Mouse (Mus musculus) layer of hippocampus, postnatal 36 days (tissue): ENCODE data around the gene Ccnd3. TPM values are rescaled to one million over a fixed set of nuclear protein-coding genes. Genes with fewer than 3 reads are reported as not detected.
A peak's percentile ranks its signal among the peaks of the same experiment; 100 is the strongest.

Experiments used
- DNase-seq, 2 experiments: peaks; one replicate each; pipeline ENCODE4 v3.0.0; 2022
- total RNA-seq, 2 experiments: library from RNA; stranded (reverse); gene quantifications; 2 replicates each; pipeline ENCODE4 v1.2.3; 2021

Ccnd3 gene
- total RNA-seq, 2 experiments from 2014 or later: 35.2 to 44.3 TPM

DNA sequence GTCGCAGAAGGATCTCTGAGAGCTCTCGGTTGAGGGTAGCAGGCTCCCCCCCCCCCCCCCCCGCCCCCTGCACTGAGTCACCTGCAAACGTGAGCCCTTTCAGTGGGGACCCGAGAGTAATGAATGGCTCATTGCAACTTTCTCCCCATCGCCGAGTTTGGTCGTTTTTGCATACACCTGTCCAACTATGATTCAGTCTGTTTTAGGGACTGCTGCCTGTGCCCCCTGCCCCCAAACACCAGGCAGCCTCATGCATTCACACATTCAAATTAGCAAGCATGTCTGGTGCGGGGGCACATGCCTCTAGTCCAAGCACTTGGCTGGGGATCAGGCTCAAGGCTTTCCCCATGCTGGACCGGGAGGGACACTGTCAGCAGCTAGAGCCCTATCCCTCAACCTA is 49.8 kb downstream of the Ccnd3 start:
- DNase-seq: no peak

DNA sequence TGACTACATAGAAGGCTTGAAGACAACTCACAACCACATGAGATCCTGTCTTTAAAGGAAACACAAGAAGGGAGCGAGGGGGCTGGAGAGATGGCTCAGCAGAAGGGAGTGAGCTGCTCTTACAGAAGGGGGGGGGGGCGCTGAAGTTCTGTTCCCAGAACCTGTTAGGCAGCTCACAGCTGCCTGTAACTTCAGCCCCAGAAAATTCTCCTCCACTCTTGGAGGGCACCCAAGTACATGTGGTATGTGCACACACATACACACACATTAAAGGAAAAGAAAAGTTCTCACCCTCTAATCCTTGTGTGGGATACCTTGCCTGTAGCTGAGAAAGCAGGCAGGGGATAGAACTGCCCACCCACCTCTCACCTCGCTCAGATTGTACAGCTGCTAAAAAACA is 52.3 kb downstream of the Ccnd3 start:
- DNase-seq: no peak

GRCm38 (mm10) chr17:47559726-47560125 is 54.9 kb downstream of the Ccnd3 start:
- no peak for DNase-seq

DNA sequence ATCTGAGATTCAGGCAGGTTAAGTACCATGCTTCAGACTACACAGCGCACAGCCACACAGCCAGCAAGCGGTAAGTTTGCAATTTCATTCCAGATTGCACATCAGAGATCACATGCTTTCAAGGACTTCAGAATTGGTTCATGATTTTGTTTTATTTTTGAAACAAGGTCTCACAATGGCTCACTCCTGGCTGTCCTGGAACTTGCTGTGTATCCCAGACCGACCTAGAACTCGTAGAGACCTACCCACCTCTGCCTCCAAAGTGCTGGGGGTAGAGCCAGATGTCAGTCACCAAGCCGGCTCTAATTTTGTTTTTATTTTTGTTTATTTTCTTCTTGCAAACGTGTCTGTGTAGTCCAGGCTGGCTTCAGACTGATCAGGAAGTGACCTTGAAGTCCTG is 58.0 kb downstream of the Ccnd3 start:
- no peak for DNase-seq

DNA sequence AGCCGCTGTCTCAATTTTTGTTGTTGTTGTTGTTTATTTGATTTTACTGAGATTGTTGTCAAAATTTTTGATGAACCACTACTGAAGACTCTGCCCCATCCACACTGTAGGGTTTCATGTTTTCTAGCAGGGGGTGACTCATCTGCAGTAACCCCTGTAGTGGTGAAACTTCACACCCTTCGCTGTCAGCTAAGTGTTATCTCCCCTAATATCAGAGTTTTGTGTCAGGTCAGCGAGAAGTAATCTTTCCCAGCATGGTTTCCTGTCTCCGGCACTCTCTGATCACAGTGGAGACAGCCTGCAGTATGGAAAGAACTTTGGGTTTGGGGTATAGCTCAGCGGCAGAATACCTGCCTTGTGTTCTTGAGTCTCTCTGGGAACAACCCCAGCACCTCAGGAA is 59.8 kb downstream of the Ccnd3 start:
- no peak for DNase-seq

- DNase-seq: no peak
Measured at GRCm38 (mm10) chr17:47566133-47566532, 61.3 kb downstream of the Ccnd3 start.

DNA sequence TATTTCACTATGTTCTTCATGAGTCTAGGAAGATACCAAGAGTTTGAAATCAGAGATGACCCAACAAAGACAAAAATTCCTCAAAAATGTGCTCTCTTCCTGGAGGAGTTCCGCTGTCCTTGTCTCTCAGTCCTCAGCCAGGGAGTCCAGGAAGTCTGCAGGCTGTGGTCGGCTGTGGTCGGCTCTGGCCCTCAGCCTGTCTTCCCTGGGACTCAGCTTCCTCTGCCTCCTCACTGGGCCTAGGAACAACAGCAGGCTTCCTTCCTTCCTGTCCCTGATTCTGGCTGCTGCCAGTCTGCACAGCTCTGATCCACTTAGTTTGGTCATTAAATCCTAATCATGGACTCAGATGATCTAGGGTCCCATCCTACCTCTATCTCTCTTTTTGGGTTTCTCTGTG is 62.4 kb downstream of the Ccnd3 start:
- DNase-seq: no peak

DNA sequence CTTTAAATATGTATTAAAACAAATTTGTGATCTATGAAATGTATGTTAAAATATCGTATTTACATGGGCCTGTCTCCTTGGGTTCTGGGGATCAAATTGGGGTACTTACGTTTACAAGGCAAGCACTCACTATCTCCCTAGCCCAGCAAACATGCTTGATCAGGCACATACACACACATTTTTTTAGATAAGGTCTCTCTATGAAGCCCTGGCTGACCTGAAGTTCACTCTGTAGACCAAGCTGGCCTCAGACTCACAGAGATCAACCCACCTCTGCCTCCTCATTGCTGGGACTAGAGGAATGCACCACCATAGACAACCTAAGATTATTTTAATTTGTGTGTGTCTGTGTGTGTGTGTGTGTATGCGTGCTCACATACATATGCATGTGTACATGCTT is 63.5 kb downstream of the Ccnd3 start:
- no peak for DNase-seq

DNA sequence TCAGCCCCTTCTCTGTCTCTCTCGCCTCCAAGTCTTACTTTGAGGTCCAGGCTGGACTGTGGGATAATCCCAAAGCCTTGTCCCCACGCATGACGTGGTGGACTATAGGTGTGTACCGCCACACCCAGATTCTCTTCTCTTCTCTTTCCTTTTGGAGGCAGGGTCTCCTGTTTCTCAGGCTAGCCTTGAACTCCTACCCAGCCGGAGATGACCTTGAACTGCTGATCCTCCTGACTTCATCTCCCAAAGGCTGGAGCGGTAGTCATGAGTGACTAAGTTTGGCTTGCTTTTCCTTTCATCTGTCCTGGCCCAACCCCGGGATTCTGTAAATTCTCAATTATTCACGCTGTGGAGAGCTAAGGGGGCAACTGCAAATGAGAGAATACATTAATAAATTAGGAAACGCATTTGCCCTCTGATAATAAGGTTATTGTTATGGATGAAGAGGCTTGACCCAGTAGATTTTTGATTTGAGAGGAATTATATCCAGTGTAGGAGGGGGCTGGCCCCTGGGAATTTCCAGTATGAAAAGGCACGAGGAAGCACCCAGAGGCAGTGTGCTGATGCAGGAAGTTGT is 64.2 kb downstream of the Ccnd3 start:
- DNase-seq: no peak

GRCm38 (mm10) chr17:47571621-47572020 is 66.8 kb downstream of the Ccnd3 start:
- no peak for DNase-seq

DNA sequence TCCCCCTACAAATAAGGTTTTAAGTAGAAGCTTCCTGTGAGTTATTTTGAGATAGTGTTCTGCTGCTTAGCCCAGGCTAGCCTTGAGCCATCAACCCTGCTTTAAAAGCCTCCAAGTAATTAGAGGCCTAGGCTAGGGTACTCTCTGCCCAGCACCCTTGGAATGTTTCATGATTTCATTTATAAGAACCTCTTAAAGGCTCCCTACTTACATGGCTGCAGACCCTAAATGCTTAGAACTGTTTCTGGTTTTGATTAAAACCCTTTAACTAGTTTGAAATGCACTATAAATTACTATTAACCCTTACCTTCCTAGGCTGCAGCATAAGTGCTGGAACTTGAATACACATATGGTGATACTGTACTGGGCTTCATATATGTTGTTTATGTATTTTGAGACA is 67.6 kb downstream of the Ccnd3 start:
- DNase-seq: no peak

GRCm38 (mm10) chr17:47574028-47574427 is 69.2 kb downstream of the Ccnd3 start:
- no peak for DNase-seq

DNA sequence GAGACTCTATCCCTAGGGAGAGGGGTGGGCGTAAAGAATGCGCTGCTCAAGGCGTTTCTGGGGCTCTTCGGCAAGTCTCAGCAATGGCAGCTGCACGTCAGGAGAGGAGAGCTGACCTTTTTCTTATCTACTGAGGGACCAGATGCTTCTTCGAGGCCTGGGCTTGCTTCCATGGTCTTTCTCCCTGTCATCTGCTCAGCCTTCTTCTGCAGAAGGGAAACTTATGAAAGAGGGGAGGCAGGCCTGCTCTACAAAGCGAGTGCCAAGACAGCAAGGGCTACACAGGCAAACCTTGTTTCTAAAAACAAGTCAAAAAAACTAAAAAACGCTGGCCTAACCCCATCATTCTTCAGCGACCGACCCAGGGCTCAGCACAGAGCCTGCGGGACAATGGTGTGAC is 70.0 kb downstream of the Ccnd3 start:
- no peak for DNase-seq

DNA sequence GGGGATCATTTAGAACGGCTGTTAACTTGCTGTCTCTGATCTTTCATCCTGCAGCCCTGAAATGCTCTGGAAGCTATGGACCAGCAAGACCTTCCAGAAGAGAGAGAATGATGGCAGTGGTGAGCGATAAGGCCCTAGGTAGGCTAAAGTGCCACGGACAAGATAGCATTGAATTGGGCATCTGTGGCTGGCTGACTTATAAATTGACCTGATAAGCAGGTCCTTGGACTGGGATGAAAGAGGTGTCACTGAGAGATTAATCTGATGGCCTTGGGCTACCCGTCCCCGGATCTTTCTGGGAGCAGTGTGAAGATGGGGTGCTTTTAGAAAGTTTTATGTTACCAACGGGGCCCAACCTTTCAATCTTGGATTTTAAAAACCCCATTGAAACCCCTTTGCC is 73.8 kb downstream of the Ccnd3 start:
- DNase-seq: no peak

GRCm38 (mm10) chr17:47580962-47581361 is 76.1 kb downstream of the Ccnd3 start:
- DNase-seq: no peak

- DNase-seq: no peak
Measured at GRCm38 (mm10) chr17:47588517-47588916, 83.7 kb downstream of the Ccnd3 start.

DNA sequence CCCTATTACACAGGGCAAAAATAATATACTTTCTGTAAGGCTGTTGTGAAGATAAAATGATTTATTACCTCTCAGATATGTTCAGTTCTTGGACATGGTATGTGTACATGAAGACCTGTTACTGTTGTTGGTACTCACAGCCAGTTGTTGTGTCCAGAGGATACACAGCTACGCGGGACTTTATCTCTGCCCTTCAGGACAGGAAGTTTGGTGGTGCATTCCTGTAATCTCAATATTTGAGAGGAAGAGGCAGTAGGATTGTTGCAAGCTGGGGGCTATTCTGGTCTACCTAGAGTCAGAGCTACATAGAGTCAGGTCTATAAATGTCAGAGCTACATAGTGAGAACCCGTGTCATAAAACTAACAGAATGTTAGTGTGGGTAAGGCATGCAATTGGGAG is 86.2 kb downstream of the Ccnd3 start:
- no peak for DNase-seq

- peak; percentile 86 to 89 for DNase-seq
Measured at GRCm38 (mm10) chr17:47593215-47593853, 88.5 kb downstream of the Ccnd3 start.

GRCm38 (mm10) chr17:47593854-47594182 is 89.0 kb downstream of the Ccnd3 start:
- no peak for DNase-seq

DNA sequence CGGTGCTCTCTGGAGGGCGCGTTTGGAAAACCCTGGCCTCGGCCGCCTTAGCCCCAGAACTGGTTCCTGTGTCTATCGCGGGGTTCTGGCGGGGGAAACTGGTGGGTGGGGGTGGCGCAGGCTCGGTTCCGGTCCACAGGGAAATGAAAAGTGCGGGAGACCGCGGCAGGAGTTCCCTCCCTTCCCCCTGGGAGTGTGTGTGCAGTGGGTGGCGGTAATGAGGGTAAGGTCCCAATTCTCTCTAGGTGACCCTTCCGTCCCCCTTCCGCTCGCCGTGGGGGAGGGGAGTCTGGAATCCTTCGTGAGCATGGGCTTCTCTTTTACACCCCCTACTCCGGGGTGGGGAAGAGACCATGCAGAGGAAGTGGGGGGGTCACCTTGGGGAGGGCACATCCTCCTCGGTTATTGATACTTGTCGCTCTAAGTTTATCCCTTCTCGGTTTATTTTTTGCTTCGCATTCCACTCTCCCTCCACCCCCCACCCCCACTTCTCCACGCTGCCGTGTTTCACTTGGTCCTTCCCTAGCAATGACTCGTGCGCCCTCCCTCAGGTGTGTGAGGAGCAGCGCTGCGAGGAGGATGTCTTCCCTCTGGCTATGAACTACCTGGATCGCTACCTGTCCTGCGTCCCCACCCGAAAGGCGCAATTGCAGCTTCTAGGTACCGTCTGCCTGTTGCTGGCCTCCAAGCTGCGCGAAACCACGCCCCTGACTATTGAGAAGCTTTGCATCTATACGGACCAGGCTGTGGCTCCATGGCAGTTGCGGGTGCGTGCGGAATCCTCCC is 89.5 kb downstream of the Ccnd3 start:
- DNase-seq: peak in 1 of 2 experiments; percentile 31

DNA sequence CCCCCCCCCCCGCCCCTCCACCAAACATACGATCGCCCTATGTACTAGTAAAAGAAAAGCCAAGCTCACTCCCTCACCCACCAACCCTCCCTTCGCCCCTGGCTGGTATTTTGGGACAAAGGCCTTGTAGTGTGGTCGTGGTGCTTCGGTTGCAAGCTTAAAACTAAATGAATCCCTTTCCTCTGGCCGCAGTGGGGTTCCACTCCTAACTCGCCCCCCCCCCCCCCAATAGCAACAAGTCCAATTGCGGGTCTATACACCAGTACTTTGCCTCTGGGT is 90.1 kb downstream of the Ccnd3 start:
- DNase-seq: no peak

DNA sequence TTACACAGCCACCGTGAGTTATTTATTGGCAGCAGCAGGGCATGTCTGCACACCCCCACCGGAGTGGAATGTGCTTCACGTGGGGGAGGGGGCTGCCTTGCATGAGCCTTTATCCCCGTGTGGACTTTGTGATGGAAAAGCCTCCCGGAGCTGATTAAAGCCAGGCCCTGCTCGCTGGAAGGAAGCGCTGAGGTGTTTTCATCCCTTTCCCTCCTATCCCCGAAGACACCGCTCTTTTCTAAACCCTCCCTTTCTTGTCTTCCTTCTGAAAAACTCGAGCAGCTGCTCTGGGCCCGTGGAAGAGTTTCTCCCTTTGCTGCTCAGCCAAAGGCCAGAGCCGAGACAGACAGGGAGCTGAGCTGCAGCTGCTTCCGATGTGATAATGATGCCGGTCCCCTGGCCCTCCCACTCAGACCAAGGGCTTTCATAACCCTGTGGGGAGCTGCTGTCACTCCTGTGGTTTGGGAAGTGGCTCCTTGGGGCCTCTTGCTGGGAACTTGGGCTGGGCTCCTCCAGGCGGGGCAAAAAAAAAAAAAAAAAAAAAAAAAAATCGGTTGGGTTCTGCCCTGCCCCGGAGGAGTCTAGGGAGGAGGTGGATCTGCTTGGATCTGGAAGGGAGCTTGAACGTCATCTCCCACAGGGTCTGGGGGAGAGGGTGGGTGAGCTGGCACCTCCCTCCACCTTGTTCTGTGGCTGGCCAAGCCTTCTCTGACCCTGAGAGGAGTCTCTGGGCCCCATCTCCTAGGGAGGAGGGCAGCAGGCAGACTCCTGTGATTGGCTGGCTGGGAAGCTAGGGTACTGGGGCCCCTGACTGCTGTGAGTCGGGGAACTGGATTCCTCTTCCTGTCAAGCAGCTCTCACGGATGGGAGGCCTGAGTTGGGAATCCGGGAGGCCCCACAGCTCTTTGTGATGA is 90.7 kb downstream of the Ccnd3 start:
- no peak for DNase-seq

GRCm38 (mm10) chr17:47596162-47596838 is 91.4 kb downstream of the Ccnd3 start:
- no peak for DNase-seq
